Mouse (Mus musculus): Measurements from ENCODE around the gene AW011738. TPM values are rescaled to one million over a fixed set of nuclear protein-coding genes. Genes with fewer than 3 reads are reported as not detected.

The AW011738 gene
- polyA plus RNA-seq, 1 experiment from 2014 or later: 0.82 TPM

DNA sequence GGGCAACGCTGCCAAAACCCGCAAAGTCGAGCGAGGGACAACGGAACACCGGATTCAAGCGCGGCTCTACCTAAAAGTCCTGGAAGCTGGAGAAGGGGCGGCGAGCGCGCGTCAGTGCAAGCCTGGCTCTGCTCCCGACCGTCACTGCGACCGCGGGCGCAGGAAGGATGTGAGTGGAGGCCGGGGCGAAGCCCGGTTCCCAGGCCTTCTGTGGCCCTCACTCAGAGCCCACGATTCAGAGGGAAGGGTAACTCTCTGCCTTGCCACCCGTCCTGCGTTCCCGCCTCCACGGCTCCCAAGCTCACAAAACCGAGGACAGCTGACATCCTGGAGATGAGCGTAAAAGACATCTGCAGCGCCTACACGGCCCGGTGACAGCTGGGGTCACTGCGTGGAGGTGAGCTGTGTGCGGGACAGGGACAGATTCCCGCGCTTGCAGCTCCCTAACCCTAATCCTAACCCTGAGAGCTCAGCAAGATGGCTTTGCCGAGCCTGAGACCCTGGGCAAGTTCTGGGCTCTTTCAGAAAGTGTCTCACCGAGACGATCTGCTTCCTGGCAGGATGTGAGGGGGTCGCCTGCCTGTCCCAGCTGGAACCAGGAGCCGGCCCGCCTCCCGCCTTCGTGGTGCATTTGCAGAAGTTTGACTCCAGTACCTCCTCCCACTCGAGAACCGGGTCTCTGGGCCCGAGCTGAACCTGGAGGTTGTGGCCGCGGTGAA, 468 bp downstream of the AW011738 start:
- Histone ChIP-seq H3K4me2 (replicated peaks; ENCODE audit: low read depth, low read length) (peak overlapping the region; percentile 93), H3K27me3 (ENCODE audit: control insufficient read depth, insufficient read depth, low read length) (no peaks in the 10 kb centered on the region; the same call in 1 of the 2 replicates), H3K9ac (replicated peaks; ENCODE audit: low read depth, low read length) (peak overlapping the region; percentile 58), H3K9me3 (ENCODE audit: control insufficient read depth, low read depth, low read length) (no peaks in the 10 kb centered on the region), H3K27ac (ENCODE audit: low read length) (peak overlapping the region; percentile 44), H3K4me3 (ENCODE audit: low read depth, low read length) (peak overlapping the region; percentile 54), H3K4me1 (ENCODE audit: control insufficient read depth, insufficient read depth, low read length) (peaks cover 8% of the 10 kb centered on the region; the same call in 1 of the 2 replicates), H3K36me3 (ENCODE audit: control insufficient read depth, insufficient read depth, low read length) (no peaks in the 10 kb centered on the region)
- WGBS: under 1% methylated on average over 49 of the region's 49 CpGs
- ATAC-seq (ENCODE audit: insufficient number of reproducible peaks, insufficient read depth, low FRiP score, low read depth): peak; percentile 21; the same call in 1 of the 2 replicates

DNA sequence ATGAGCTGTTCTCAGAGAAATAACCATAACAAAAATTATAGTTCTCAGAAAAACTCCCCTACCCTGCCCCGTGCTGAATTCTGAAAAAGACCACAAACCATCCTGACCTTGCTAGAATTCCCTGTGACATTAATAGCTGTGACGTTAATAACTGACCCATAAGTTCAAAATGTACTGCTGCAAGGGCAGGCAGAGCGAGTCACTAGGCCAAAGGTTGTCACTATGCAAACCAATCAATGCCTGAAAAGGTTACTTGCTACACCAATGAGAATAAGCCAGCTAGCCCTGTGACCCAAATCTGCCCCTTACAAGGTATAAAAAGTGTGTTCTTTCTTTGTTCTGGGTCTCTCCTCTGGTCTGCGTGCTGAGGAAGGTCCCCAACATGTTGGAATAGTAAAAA, 5.8 kb downstream of the AW011738 start:
- 70% methylated on average over 4 of the region's 4 CpGs for WGBS
- no peaks in the 10 kb centered on the region for H3K27me3 ChIP-seq (ENCODE audit: control insufficient read depth, insufficient read depth, low read length)
- H3K4me3 ChIP-seq (ENCODE audit: low read depth, low read length): no peak overlapping the region
- no peak overlapping the region for H3K4me2 ChIP-seq (replicated peaks; ENCODE audit: low read depth, low read length)
- H3K9ac ChIP-seq (replicated peaks; ENCODE audit: low read depth, low read length): no peak overlapping the region
- 0 out of 2 replicates have a peak, but pooled peaks cover 1% of the 10 kb centered on the region for H3K4me1 ChIP-seq (ENCODE audit: control insufficient read depth, insufficient read depth, low read length)
- H3K9me3 ChIP-seq (ENCODE audit: control insufficient read depth, low read depth, low read length): no peaks in the 10 kb centered on the region
- no peak for ATAC-seq (ENCODE audit: insufficient number of reproducible peaks, insufficient read depth, low FRiP score, low read depth)
- H3K27ac ChIP-seq (ENCODE audit: low read length): no peak overlapping the region
- H3K36me3 ChIP-seq (ENCODE audit: control insufficient read depth, insufficient read depth, low read length): no peaks in the 10 kb centered on the region

DNA sequence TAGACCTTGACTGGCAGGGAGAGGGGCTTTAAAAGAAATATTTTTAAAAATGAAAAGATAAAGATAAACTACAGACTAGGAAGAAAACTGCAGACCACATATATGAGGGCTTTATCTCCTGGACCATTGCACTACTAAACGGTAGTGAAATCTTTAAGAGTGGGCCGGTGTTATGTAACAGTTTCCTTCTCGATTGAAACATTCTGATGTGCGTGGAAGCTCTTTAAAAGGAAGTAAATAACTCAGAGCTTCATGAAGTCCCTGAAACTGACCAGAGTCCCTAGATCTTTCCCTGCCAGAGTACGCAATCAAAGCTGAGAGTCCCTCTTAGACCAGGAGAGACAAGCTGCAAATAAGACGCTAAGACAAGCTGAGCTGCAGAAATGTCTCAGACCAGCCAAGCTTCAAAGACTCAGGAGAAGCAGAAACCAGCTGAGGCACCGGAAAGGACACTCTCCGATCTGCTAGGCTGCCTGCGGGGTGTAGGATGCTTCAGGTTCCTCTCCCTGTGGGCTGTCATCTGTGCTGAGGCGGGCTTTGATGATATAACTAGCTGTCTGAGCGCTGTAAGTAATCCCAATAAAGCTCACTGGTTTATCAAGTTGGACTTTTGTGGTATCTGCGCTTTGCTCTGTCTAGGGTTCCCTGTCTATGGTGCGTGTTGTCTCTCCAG, 7.0 kb downstream of the AW011738 start:
- ATAC-seq (ENCODE audit: insufficient number of reproducible peaks, insufficient read depth, low FRiP score, low read depth): no peak
- WGBS: 68% methylated on average over 13 of the region's 13 CpGs
- no peak overlapping the region for H3K4me2 ChIP-seq (replicated peaks; ENCODE audit: low read depth, low read length)
- no peak overlapping the region for H3K9ac ChIP-seq (replicated peaks; ENCODE audit: low read depth, low read length)
- H3K9me3 ChIP-seq (ENCODE audit: control insufficient read depth, low read depth, low read length): no peaks in the 10 kb centered on the region
- H3K36me3 ChIP-seq (ENCODE audit: control insufficient read depth, insufficient read depth, low read length): no peaks in the 10 kb centered on the region
- no peaks in the 10 kb centered on the region for H3K27me3 ChIP-seq (ENCODE audit: control insufficient read depth, insufficient read depth, low read length)
- H3K27ac ChIP-seq (ENCODE audit: low read length): no peak overlapping the region
- H3K4me3 ChIP-seq (ENCODE audit: low read depth, low read length): no peak overlapping the region
- no peaks in the 10 kb centered on the region for H3K4me1 ChIP-seq (ENCODE audit: control insufficient read depth, insufficient read depth, low read length)

DNA sequence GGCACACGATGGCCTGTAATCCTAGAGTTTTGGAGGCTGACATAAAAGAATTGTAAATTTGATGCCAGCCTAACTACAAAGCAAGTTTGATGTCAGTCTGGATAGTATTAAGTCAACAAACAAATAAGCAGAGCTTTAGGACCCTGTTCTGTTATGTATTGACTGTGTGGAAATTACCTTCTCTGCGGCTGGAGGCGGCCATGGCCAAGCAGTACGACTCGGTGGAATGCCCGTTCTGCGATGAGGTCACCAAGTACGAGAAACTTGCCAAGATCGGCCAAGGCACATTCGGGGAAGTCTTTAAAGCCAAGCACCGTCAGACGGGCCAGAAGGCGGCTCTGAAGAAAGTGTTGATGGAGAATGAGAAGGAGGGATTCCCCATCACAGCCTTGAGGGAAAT, 10.0 kb downstream of the AW011738 start:
- no peaks in the 10 kb centered on the region for H3K36me3 ChIP-seq (ENCODE audit: control insufficient read depth, insufficient read depth, low read length)
- H3K9ac ChIP-seq (replicated peaks; ENCODE audit: low read depth, low read length): no peak overlapping the region
- no peak overlapping the region for H3K4me2 ChIP-seq (replicated peaks; ENCODE audit: low read depth, low read length)
- WGBS: 93% methylated on average over 13 of the region's 13 CpGs
- H3K27me3 ChIP-seq (ENCODE audit: control insufficient read depth, insufficient read depth, low read length): no peaks in the 10 kb centered on the region
- no peak for ATAC-seq (ENCODE audit: insufficient number of reproducible peaks, insufficient read depth, low FRiP score, low read depth)
- no peak overlapping the region for H3K27ac ChIP-seq (ENCODE audit: low read length)
- H3K4me3 ChIP-seq (ENCODE audit: low read depth, low read length): no peak overlapping the region
- H3K4me1 ChIP-seq (ENCODE audit: control insufficient read depth, insufficient read depth, low read length): no peaks in the 10 kb centered on the region
- no peaks in the 10 kb centered on the region for H3K9me3 ChIP-seq (ENCODE audit: control insufficient read depth, low read depth, low read length)

GRCm38 (mm10) chr4:156215649-156216048, 12.5 kb downstream of the AW011738 start, which contains the start of gene Perm1:
Gene Perm1, plus strand, starts transcription at chr4:156215868.
- ATAC-seq (ENCODE audit: insufficient number of reproducible peaks, insufficient read depth, low FRiP score, low read depth): no peak
- Histone ChIP-seq H3K9me3 (ENCODE audit: control insufficient read depth, low read depth, low read length) (no peaks in the 10 kb centered on the region), H3K36me3 (ENCODE audit: control insufficient read depth, insufficient read depth, low read length) (no peaks in the 10 kb centered on the region), H3K4me2 (replicated peaks; ENCODE audit: low read depth, low read length) (no peak within 1 kb of the TSS), H3K4me1 (ENCODE audit: control insufficient read depth, insufficient read depth, low read length) (no peaks in the 10 kb centered on the region), H3K9ac (replicated peaks; ENCODE audit: low read depth, low read length) (no peak within 1 kb of the TSS), H3K27me3 (ENCODE audit: control insufficient read depth, insufficient read depth, low read length) (no peaks in the 10 kb centered on the region), H3K4me3 (ENCODE audit: low read depth, low read length) (no peak within 1 kb of the TSS), H3K27ac (ENCODE audit: low read length) (no peak within 1 kb of the TSS)
- WGBS: 73% methylated on average over 4 of the region's 4 CpGs

- no peak overlapping the region for H3K4me2 ChIP-seq (replicated peaks; ENCODE audit: low read depth, low read length)
- ATAC-seq (ENCODE audit: insufficient number of reproducible peaks, insufficient read depth, low FRiP score, low read depth): no peak
- H3K9me3 ChIP-seq (ENCODE audit: control insufficient read depth, low read depth, low read length): no peaks in the 10 kb centered on the region
- H3K4me1 ChIP-seq (ENCODE audit: control insufficient read depth, insufficient read depth, low read length): no peaks in the 10 kb centered on the region
- H3K9ac ChIP-seq (replicated peaks; ENCODE audit: low read depth, low read length): no peak overlapping the region
- H3K27me3 ChIP-seq (ENCODE audit: control insufficient read depth, insufficient read depth, low read length): no peaks in the 10 kb centered on the region
- 78% methylated on average over 2 of the region's 2 CpGs for WGBS
- H3K36me3 ChIP-seq (ENCODE audit: control insufficient read depth, insufficient read depth, low read length): no peaks in the 10 kb centered on the region
- H3K27ac ChIP-seq (ENCODE audit: low read length): no peak overlapping the region
- no peak overlapping the region for H3K4me3 ChIP-seq (ENCODE audit: low read depth, low read length)
These were observed 13.1 kb downstream of the AW011738 start for GRCm38 (mm10) chr4:156216196-156216595.

GRCm38 (mm10) chr4:156217022-156217669, 14.0 kb downstream of the AW011738 start:
- H3K9ac ChIP-seq (replicated peaks; ENCODE audit: low read depth, low read length): no peak overlapping the region
- no peaks in the 10 kb centered on the region for H3K27me3 ChIP-seq (ENCODE audit: control insufficient read depth, insufficient read depth, low read length)
- no peaks in the 10 kb centered on the region for H3K4me1 ChIP-seq (ENCODE audit: control insufficient read depth, insufficient read depth, low read length)
- no peaks in the 10 kb centered on the region for H3K9me3 ChIP-seq (ENCODE audit: control insufficient read depth, low read depth, low read length)
- H3K27ac ChIP-seq (ENCODE audit: low read length): no peak overlapping the region
- no peaks in the 10 kb centered on the region for H3K36me3 ChIP-seq (ENCODE audit: control insufficient read depth, insufficient read depth, low read length)
- no peak overlapping the region for H3K4me3 ChIP-seq (ENCODE audit: low read depth, low read length)
- 75% methylated on average over 16 of the region's 16 CpGs for WGBS
- no peak overlapping the region for H3K4me2 ChIP-seq (replicated peaks; ENCODE audit: low read depth, low read length)
- ATAC-seq (ENCODE audit: insufficient number of reproducible peaks, insufficient read depth, low FRiP score, low read depth): peak; percentile 49; the same call in 1 of the 2 replicates

DNA sequence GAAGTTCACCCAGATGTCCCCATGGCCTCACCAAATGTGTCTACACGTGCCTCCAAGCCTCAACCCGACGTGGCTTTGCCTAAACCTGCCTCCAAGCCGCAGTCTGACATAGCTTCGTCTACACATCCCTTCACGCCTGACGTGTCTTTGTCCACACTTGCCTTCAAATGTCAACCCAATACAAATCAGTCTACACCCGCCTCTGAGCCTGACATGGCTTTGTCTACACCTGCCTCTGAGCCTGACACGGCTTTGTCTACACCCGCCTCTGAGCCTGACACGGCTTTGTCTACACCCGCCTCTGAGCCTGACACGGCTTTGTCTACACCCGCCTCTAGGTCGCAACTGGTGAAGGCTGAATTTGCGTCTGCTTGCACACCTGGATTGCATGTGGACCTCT, 14.7 kb downstream of the AW011738 start:
- Histone ChIP-seq H3K27me3 (ENCODE audit: control insufficient read depth, insufficient read depth, low read length) (no peaks in the 10 kb centered on the region), H3K9ac (replicated peaks; ENCODE audit: low read depth, low read length) (no peak overlapping the region), H3K4me3 (ENCODE audit: low read depth, low read length) (no peak overlapping the region), H3K36me3 (ENCODE audit: control insufficient read depth, insufficient read depth, low read length) (no peaks in the 10 kb centered on the region), H3K9me3 (ENCODE audit: control insufficient read depth, low read depth, low read length) (no peaks in the 10 kb centered on the region), H3K4me2 (replicated peaks; ENCODE audit: low read depth, low read length) (no peak overlapping the region), H3K27ac (ENCODE audit: low read length) (no peak overlapping the region), H3K4me1 (ENCODE audit: control insufficient read depth, insufficient read depth, low read length) (no peaks in the 10 kb centered on the region)
- ATAC-seq (ENCODE audit: insufficient number of reproducible peaks, insufficient read depth, low FRiP score, low read depth): no peak
- WGBS: 70% methylated on average over 15 of the region's 16 CpGs
